Mouse (Mus musculus) myocyte (in vitro differentiated cells): ENCODE measurements at regions not wholly inside any gene's neighbourhood (a gene's known extent, or its start where the extent isn't known, plus 50 kb on each side); places are given as distances from the start of the nearest gene placed in this dataset.

Source experiments
- E2F4 ChIP-seq: IDR thresholded peaks from one replicate; pipeline ENCODE4 v1.6.1; 2011; ENCODE audit warnings: mild to moderate bottlenecking, control low read depth, moderate library complexity; ENCODE audit not compliant: insufficient read depth
- MAX ChIP-seq: IDR thresholded peaks from one replicate; pipeline ENCODE4 v1.6.1; 2011; ENCODE audit warnings: low read depth, mild to moderate bottlenecking, control low read depth
- MYOD1 ChIP-seq, 3 experiments: IDR thresholded peaks; one replicate each; pipeline ENCODE4 v1.6.1; 2011; ENCODE audit warnings: control low read depth in 2 of 3, low read depth in 2 of 3, mild to moderate bottlenecking in 2 of 3, moderate library complexity in 1 of 3; ENCODE audit not compliant: insufficient read length in 2 of 3, control insufficient read depth in 1 of 3
- MYOG ChIP-seq, 3 experiments: IDR thresholded peaks; one replicate each; pipeline ENCODE4 v1.6.1; 2011; ENCODE audit warnings: control low read depth in 2 of 3, low read depth in 2 of 3, mild to moderate bottlenecking in 2 of 3; ENCODE audit not compliant: insufficient read length in 2 of 3, control insufficient read depth in 1 of 3, insufficient read depth in 1 of 3
- POLR2A ChIP-seq: IDR thresholded peaks from one replicate; pipeline ENCODE4 v1.6.1; 2011; ENCODE audit warnings: low read depth, mild to moderate bottlenecking, control low read depth, moderate library complexity; ENCODE audit not compliant: insufficient read length
- POLR2AphosphoS2 ChIP-seq: IDR thresholded peaks from one replicate; pipeline ENCODE4 v1.6.1; 2011; ENCODE audit warnings: low read depth, control low read depth; ENCODE audit not compliant: insufficient read length
- TCF12 ChIP-seq: IDR thresholded peaks from one replicate; pipeline ENCODE4 v1.6.1; 2011; ENCODE audit warnings: mild to moderate bottlenecking, control low read depth; ENCODE audit not compliant: poor library complexity, insufficient read depth, severe bottlenecking
- TCF3 ChIP-seq: IDR thresholded peaks from one replicate; pipeline ENCODE4 v1.6.1; 2011; ENCODE audit warnings: low read depth, control low read depth; ENCODE audit not compliant: insufficient read length
- USF1 ChIP-seq: IDR thresholded peaks from one replicate; pipeline ENCODE4 v1.6.1; 2011; ENCODE audit warnings: low read depth, mild to moderate bottlenecking, control low read depth, moderate library complexity

GRCm38 (mm10) chr8:116399452-116399851 lies 105.3 kb upstream of the Dynlrb2 start:
- TF ChIP-seq TCF3 (no peak), USF1 (no peak), MYOD1 (IDR thresholded peaks at IDR 0.05; ENCODE audit: control insufficient read depth in 1 of 3, insufficient read length in 2 of 3, low read depth in 2 of 3) (no peak), POLR2A (no peak), MYOG (IDR thresholded peaks at IDR 0.05; ENCODE audit: control insufficient read depth in 1 of 3, insufficient read depth in 1 of 3, insufficient read length in 2 of 3, low read depth in 2 of 3) (no peak), TCF12 (no peak), E2F4 (no peak), MAX (no peak), POLR2AphosphoS2 (no peak)
